Mouse (Mus musculus) G1E (cell line): ENCODE results near the gene Eps8.

Source experiments
- CTCF ChIP-seq: IDR thresholded peaks from 2 replicates; pipeline ENCODE4 v1.5.1; 2012; ENCODE audit warnings: low read depth, low read length, inconsistent platforms, mixed read lengths
- GATA1 ChIP-seq: IDR thresholded peaks from 2 replicates; pipeline ENCODE4 v1.6.1; 2012; ENCODE audit warnings: borderline replicate concordance, low read length, inconsistent platforms, mixed read lengths
- GATA2 ChIP-seq: IDR thresholded peaks from 2 replicates; pipeline ENCODE4 v1.6.1; 2012; ENCODE audit warnings: low read depth, low read length, inconsistent platforms, borderline replicate concordance
- POLR2AphosphoS5 ChIP-seq: IDR thresholded peaks from 2 replicates; pipeline ENCODE4 v1.6.1; 2012; ENCODE audit warnings: low read depth, low read length, inconsistent platforms; ENCODE audit not compliant: insufficient replicate concordance
- TAL1 ChIP-seq: conservative IDR thresholded peaks from 2 replicates; pipeline ENCODE4 v1.6.1; 2012; ENCODE audit warnings: low read depth, low read length, inconsistent platforms, mixed read lengths

GRCm38 (mm10) chr6:137519529-137520342 lies 134.9 kb downstream of the Eps8 start:
- no peak for TF ChIP-seq CTCF
- no peak for TF ChIP-seq POLR2AphosphoS5
- no peak for TF ChIP-seq TAL1
- no peak for TF ChIP-seq GATA1
- no peak for TF ChIP-seq GATA2
